Mouse (Mus musculus) brain, embryonic 14.5 days (tissue): Measurements from ENCODE around the gene Orai2. TPM values are rescaled to one million over a fixed set of nuclear protein-coding genes. Genes with fewer than 3 reads are reported as not detected.

Experiments
- DNase-seq: peaks from one replicate; pipeline ENCODE4 v3.0.0-alpha.2; 2011; ENCODE audit warnings: low read depth
- CTCF ChIP-seq: fragments of 200-500 bp; IDR thresholded peaks from 2 replicates; pipeline ENCODE4 v1.5.1; 2012; ENCODE audit warnings: inconsistent platforms, mild to moderate bottlenecking, moderate library complexity, borderline replicate concordance; ENCODE audit not compliant: insufficient read depth, insufficient read length; ENCODE audit errors: extremely low read depth
- POLR2A ChIP-seq: fragments of 200-500 bp; IDR thresholded peaks from 2 replicates; pipeline ENCODE4 v1.6.1; 2012; ENCODE audit warnings: mild to moderate bottlenecking, inconsistent platforms, borderline replicate concordance; ENCODE audit not compliant: poor library complexity, insufficient read depth, insufficient read length, severe bottlenecking; ENCODE audit errors: extremely low read depth
- polyA plus RNA-seq: library from polyadenylated mRNA; depleted of rRNA; stranded (reverse); fragments of >200 nt; gene quantifications from 2 replicates; pipeline ENCODE4 v1.2.3, GENCODE M21; 2012

Gene Orai2
- polyA plus RNA-seq, 1 experiment = 58.5 TPM

- TF ChIP-seq POLR2A = peak; percentile 57; the same call in 1 of the 2 replicates
- no peak for TF ChIP-seq CTCF
- DNase-seq = peak; percentile 99
These were observed 28.2 kb upstream of the Orai2 start, which contains the start of gene Prkrip1 for GRCm38 (mm10) chr5:136198474-136199391. Gene Prkrip1 (minus strand): TSS chr5:136198963.

- DNase-seq = no peak
- TF ChIP-seq CTCF = no peak
- no peak for TF ChIP-seq POLR2A
These were observed 21.4 kb upstream of the Orai2 start for GRCm38 (mm10) chr5:136191870-136192269.

GRCm38 (mm10) chr5:136186723-136187122 lies 16.2 kb upstream of the Orai2 start:
- peak; percentile 85 for TF ChIP-seq CTCF
- TF ChIP-seq POLR2A = no peak
- DNase-seq = peak; percentile 77

DNA sequence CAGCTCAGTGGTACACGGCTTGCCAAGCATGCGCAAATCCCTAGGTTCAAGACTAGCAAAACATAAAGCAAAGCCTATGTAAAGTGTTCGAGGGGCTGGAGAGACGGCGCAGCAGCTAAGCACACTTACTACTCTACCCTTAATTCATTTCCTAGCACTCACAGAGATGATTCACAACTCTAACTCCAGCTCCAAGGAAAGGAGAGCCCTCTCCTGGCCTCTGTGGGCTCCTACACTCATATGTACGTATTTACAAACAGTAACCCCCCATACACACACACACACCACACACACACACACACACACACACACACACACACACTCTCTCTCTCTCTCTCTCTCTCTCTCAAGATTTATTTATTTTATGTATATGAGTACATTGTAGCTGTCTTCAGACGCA lies 13.3 kb upstream of the Orai2 start:
- TF ChIP-seq POLR2A (no peak), CTCF (no peak)
- DNase-seq = no peak

DNA sequence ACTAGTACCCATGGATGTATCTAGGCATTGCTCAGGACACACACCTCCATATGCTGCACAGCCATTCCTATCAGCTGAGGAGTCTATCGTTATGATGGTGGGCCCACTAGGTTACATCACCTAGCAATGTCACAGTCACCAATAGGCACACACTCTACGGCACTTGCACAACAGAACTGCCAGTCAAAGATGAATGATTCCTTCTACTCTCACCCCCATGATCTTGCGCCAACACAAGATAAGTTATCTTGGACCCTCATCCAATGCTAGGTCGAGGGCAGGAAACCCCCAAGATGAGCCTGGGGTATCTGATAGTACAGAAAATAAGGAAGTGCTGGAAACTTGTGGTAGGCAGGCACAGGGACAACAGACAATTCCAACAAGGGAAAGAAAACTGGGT lies 12.3 kb upstream of the Orai2 start:
- DNase-seq = no peak
- no peak for TF ChIP-seq CTCF
- no peak for TF ChIP-seq POLR2A

GRCm38 (mm10) chr5:136182049-136182448 lies 11.5 kb upstream of the Orai2 start:
- TF ChIP-seq CTCF = no peak
- DNase-seq = no peak

GRCm38 (mm10) chr5:136181197-136181596 lies 10.7 kb upstream of the Orai2 start:
- no peak for DNase-seq
- no peak for TF ChIP-seq CTCF
- no peak for TF ChIP-seq POLR2A

DNA sequence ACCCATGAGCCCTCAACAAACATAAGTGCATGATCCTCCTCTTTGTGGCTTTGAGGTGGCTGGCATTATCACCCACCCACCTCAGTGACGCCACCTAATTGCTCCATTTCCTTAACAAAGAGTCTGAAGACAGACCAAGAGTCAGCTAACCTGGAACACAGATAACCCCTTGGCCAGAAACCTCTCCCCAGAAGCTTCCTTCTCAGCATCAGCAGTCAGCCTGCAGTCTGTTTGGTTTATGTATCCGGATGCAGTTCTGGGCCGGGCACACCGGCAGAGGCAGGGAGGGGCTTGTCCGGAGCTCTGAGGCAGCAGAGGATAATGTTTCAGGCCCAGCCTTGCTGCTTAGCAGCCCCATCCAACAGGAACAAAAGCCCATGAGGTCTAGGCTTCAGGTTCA lies 9.1 kb upstream of the Orai2 start:
- no peak for TF ChIP-seq CTCF
- DNase-seq = no peak

- TF ChIP-seq CTCF = no peak
- TF ChIP-seq POLR2A = no peak
- DNase-seq = peak; percentile 92
These were observed 3.3 kb upstream of the Orai2 start for GRCm38 (mm10) chr5:136173606-136174463.

- TF ChIP-seq POLR2A (no peak), CTCF (no peak)
These were observed 2.4 kb upstream of the Orai2 start for GRCm38 (mm10) chr5:136172939-136173338.

DNA sequence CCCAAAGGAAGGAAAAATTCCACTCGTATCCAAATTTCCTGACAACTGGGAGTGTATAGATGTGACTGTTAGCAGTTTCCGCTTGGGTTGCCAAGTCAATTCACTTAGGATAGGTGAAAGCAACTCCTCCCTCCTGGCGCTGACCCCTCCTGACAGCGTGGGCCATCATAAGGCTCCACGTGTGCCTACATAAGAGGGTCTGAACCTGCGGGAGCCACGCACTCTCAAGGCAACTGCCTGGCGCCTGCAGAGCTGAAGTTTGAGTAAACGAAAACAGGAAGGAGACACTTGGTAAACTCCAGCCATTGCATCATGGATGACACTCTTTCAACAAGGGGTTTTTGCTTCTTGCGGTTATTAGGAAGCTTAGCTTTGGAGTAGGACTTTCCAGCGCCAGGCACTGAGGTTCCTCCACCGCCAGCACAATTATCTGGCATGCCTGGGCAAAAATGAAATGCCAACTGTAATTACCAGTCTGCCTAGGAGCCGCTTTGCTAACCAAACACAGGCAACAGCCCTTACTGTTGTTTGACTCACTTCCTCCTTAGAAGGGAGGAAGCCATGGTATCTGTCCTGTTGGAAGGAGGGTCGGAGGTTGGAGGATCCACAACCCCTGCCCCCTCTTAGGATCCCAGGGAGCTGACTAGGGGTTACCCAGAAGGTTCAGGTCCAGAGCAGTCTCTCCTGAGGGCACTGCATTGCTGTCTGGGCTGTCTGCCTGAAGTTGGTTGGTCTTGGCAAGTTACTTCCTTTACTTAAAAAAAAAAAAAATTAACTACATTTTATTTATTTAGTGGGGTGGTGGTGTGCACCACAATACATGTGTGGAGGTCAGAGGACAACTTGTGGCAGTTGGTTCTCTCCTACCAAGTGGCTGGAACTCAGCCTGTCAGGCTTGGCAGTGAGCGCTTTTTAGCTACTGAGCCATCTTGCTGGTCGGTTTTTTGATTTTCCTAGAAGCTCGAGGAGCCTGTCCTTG lies 1.1 kb upstream of the Orai2 start:
- DNase-seq = peak; percentile 29

More at GRCm38 (mm10) chr5:136172939-136173338, 2.4 kb upstream of the Orai2 start:
- DNase-seq = no peak

More for the DNA sequence above, 1.1 kb upstream of the Orai2 start:
- no peak for TF ChIP-seq CTCF
- TF ChIP-seq POLR2A = no peak
